Mouse (Mus musculus): ENCODE measurements around the gene Mcmbp.
A peak's percentile ranks its signal among the peaks of the same experiment; 100 is the strongest.

Mcmbp gene

DNA sequence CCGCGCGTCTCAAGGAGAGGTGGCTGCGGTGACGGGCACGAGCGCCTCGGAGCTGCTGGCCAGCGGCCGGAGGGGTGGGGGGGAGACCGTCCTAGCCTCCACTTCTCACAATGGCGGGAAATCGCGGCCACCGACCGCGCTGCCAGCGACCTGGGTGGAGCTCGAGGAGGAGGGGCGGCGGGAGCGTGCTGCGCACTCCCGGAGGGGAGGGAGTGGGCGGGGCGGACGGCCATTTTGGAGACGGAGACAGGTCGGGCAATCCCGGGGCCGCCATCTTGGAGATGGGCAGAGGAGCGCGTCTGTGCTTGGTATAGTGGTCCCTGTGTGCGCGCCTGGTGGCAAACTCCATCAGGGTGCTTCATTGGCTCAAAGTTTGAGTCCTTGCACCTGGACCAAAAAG is at the start of gene Mcmbp:
Mcmbp (minus strand) TSS at position 162 of the 400 bp plus-strand sequence.
- peak; percentile 98 for DNase-seq

DNA sequence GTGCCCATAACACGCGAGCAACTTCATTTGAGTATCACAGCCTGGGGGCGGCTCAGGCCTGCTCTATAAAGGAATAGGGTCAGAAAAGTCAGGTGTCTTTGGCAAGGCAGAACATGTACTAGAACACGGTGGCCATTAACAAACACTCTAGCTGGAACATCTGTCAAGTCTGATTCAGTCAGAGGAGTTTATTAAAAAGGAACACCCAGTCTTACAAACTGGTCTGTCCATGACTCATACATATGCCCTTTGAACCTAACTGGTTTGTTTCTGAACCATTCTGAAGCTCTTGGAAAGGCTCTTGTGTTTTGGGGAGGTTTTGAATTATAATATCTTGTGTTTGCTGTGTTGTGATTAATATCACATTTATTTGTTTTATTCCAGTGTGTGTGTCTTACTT is 49.8 kb upstream of the Mcmbp start:
- no peak for DNase-seq

DNA sequence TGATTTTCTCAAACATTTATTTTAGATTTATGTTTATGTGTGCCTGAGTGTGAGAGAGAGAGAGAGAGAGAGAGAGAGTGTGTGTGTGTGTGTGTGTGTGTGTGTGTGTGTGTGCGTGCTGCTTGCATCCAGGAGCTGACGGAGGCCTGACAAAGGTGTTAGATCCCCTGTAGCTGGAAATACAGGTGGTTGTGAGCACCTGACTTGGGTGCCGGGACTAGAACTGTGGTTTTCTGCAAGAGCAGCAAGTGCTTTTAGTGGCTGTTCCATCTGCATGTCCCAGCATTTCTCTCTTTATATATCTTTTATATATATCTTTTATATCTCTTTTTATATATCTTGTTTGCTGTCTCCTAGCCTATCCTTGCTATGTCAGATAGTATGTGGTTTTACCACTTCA is 41.6 kb upstream of the Mcmbp start:
- no peak for DNase-seq

DNA sequence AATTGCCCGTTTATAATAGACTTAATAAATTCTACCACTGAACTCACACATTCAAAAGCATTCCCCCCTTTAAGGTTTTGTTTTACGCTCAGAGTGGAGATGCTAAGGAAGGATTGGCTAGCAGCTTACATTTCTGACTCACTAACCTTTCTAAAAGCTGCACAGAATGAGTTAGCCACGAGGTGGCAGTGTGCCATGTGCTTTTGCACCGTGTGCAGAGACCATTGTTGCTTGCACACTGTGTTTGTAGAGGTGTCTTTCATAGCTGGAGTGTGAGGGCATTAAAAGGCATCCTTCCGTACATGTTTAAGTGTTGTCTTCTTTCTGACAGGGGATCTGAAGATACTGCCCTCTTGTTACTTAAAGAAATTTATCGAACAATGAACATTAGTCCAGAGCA is 39.0 kb upstream of the Mcmbp start:
- peak in 1 of 2 experiments; percentile 17 for DNase-seq

DNA sequence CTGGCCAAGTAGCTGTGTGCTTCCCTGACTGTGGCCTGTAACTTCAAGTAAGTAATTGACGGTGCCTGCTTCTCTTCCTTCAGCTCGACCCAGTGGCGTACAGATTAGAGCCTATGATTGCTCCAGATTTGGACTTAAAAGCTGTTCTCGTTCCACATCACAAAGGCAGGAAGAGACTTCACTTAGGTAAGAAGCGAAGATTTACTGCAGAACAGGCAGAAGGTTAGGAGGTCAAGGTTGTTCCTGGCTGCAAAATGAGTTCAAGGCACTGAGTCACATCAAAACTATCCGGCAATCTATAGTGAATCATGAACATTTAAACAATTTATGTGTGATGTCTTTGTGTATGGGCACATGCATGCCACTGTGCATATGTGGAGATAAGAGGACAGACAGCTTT is 36.9 kb upstream of the Mcmbp start:
- no peak for DNase-seq

DNA sequence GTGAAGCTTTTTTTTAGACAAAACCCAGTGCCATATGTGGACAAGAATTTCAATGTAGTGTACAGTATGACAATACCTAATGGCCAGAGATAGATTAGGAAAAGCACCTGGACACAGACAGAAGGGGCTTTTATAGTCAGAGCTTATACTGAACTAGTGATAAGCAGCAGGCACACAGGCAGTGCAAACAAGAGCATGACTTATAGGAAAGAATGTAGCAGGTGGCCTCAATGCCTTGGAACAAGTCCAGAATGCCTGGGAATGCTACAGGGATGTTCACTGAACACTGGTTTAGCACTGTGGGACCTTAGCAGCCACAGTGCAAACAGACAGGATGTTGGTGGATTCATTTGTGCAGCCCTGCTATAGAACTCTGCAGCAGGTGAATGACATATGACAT is 26.4 kb upstream of the Mcmbp start:
- no peak for DNase-seq

DNA sequence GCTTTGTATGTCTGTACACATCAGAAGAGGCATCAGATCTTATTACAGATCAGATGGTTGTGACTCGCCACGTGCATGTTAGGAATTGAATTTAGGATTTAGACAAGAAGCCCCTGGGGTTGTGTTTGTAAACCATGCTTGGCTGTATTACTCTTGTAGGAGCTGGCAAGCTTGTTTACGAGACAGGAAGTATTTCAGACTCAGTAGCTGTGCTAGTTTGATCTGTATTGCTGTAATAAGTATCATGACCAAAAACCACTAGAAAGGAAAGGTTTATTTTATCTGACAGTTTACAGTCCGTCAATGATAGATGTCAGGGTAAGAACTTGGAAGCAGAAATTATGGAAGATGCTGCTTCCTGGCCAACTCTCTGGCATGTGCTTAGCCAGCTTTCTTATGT is 18.7 kb upstream of the Mcmbp start:
- DNase-seq: no peak

DNA sequence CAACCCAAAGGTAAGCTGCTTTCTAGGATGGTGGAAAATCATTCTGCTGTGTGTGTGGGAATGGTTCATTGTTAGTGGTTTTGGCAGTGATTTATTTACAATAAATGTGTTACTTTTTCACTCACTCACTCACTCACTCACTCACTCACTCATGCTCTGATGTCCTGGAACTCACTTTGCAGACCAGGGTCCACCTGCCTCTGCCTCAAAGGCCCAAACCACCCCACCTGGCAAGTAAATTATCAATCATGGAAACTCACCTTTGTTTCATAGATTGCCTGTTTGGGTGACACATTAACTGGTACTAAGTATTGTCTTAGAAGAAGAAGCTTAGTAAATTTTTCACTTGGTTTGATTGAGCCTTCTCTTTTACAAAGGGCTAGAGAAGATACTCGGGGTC is 15.1 kb upstream of the Mcmbp start:
- DNase-seq: no peak

DNA sequence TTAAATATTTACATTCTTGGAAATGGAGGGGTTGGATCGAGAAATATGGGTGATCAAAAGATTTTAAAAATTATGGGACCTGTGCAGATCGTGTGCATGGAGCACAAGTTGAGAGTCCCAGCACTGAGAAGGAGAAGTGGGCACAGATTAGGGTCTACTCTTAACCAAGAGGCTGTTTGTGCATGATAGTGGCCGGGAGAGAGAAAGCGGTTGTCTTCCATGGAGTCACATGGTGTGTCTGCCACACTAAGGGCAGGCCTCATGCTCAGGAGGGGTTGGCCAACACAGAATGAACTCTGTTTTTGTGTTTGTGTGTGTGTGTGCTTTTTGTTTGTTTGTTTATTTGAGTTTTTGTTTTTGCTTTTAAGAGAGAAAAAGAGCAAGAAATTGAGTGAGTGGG is 11.7 kb upstream of the Mcmbp start:
- DNase-seq: no peak

DNA sequence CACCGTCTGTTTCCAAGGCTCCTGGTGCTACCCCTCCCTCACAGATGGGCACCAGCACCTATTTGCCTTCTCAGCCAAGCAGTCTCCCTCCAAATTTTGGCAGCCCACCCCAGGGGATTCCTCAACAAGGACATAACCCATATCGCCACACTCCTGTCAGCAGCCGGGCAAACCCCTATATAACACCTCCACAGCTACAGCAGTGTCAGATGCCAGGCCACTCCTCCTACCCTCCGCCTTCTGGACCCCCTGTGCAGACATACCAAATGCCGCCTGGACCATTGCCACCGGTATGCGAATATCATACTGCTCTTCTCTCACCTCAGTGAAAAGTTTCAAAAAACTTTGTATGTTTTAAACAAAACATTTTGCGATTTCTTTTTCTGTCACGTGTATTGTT is 10.0 kb upstream of the Mcmbp start:
- no peak for DNase-seq

DNA sequence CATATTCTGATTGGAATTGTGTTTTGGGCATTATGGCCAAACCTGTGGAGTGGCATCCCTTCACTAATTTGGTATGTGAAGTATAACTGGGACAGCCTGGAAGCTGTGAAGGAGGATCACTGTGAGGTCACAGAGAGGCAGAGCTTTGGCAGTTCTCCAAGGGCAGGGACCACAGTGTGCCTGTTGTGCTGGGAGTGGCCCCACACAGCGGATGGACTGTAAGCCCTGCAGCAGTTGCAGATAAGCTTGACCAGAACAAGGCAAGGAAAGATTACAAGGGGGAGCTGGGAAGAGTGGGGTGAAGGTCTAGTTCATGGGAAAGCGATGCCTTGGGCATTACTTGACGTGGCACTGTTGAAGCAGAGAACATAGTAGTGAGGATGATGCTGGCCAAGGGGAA is 8.5 kb upstream of the Mcmbp start:
- DNase-seq: no peak

DNA sequence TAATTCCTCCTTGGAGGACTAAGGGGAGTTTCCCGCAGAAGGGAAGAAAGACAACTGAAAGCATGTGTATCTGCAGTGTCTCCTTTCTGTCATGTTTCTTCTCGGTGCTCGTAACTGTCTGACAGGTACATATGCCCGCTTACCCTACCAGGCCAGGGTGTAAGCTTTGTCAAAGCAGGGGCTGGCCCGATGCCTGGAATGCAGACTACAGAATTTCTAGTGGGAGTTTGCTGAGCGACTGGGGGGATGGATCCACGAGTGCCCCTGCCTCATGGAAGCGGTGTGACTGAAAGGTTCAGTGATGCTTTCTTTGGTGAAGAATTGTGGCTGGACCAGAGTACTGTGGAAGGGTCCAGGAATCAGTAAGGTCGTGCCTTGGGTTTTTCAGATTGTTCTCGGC is 5.9 kb upstream of the Mcmbp start:
- no peak for DNase-seq

DNA sequence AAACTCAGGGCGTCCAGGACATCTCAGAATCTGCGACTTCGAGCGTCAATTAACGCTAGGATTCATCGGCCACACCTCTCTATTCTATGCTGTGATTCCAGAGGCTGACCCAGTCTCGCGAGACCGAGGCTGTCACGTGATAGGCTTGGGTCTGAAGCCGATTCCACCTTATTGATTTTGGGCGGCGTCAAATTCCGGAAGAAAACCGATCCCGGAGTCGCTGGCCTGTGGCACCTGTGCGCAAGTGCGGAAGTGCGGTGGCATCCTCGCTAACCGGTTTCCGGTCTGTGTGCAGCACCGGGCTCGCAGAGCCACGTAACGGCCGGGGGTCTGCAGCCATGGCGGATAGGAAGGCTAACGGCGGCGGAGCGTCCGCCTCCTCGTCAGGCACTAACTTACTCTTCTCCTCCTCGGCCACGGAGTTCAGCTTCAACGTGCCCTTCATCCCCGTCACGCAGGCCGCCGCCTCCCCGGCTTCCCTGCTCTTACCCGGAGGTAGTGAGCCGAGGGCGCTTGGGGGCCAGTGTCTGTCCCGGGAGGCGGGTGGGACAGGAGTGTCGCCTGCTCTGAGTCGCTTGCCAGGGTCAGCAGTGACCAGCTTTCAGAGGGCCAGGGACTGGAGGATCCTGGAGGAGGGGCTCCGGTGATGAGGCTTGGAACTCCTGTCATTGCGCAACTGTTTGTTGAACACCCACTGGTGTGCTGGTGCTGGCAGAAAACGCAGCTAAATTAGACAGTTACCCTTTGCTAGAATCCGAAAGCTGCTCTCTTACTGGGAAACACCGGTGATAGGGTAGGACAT is 4.6 kb upstream of the Mcmbp start, which contains the start of gene Sec23ip:
Sec23ip (plus strand) TSS at position 260 of the 802 bp plus-strand sequence.
- DNase-seq: peak; percentile 96 to 97

DNA sequence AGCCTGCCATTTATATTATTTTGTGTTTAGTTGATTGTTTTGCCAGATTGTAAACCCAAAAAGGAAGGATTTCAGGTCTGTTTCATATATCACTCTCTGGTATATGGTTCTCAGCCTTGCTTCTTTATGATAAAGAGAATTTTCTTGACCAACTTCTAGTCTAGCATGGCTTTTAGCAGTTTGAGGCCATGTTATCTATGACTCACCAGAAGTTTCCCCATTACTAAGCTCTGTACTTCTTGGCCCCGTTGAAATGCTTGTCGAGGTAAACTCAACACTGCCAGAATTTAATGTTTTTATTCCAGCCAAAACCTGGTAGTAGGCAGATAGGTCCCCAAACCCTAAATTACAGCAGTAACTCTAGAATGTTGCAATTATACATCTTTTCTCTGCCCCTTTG is 3.6 kb upstream of the Mcmbp start:
- DNase-seq: no peak

DNA sequence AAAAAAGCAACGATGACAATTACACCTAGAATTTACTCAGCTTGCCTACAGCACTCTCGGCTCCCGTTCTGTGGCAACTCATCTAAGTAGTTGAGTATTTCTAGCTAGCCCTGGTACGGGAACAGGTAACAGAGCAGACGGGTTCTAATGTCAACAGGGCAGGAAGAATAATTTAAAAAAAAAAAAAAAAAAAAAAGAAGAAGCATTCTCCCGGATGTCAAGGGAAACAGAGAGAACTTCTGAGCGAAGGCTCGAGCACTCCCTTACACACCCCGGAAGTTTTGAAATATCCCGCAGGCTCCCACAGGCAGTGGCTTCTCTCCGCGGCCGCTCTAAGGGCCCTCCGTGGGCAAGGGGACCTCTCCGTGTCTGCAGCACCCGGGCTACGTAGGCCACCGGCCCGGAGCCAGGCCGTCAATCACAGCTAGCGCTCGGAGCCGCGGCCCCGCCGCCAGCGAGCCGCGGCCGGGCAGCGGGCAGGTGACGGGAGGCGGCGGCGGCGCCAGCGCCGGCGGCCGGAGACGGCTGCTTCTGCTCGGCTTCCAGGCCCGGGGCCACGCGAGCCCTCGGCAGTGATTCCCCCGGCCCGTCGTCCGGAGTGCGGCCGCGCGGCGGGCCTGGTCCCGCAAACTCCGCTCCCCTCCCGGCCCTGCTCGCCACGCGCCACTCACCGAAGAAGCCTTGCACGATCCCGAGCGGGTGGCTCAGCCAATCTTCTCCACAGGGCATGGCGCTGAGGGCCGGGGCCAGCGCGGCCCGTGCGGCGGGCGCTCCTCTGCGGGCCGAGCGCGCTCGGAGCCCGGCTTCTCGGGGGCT is 625 bp downstream of the Mcmbp start:
- peak; percentile 57 to 71 for DNase-seq

DNA sequence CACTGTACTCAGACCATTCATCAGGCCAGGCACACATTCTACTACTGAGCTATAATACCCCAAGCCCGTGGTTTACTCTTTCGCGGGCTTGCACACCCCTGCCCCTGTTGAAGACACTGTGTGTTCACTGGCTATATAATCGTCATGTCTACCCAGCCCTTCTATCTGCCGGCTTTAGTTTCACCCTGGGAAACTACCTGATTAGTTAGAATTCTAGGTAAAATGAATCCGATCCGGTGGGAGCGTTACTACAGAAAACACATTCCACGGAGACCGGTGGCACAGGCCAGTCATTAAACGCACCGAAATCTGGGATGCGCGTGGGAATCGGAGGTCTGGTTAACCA is 1.2 kb downstream of the Mcmbp start:
- peak in 1 of 2 experiments; percentile 25 for DNase-seq

DNA sequence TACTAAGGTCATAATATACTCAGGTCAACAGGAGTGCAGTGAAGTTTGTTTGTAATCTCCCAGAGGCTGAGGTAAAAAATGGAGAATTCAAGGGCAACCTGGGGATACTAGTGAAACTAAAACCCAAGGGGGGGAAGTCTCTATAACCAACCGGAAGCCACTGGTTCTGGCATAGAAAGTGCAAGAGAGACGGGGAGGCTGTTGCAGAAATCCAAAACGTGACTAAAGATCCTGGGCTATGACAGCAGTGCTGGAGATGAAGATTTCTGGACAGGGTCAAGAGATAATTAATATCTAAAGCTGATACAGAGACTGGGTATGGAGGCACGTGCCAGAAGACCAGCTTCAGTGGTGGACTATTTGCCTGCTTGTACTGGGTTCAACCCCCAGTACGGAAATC is 2.3 kb downstream of the Mcmbp start:
- no peak for DNase-seq

DNA sequence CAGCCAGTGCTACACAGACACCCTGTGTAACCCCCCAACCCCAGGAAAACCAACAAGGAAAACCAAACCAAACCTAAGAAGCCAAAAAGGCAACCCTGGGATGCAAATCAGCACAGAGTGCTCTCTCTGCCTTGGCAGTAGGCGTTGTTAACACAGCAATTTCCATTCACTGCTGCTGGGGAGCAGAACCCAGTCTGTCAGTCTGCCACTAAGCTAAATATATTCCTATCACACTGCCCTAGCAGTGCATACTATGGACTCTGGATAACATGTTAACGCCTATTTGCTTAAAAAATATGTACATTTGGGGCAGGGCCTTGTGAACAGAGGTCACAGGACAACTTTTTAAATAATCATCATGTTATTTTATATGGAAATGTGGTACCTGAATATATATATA is 8.7 kb downstream of the Mcmbp start:
- DNase-seq: no peak

DNA sequence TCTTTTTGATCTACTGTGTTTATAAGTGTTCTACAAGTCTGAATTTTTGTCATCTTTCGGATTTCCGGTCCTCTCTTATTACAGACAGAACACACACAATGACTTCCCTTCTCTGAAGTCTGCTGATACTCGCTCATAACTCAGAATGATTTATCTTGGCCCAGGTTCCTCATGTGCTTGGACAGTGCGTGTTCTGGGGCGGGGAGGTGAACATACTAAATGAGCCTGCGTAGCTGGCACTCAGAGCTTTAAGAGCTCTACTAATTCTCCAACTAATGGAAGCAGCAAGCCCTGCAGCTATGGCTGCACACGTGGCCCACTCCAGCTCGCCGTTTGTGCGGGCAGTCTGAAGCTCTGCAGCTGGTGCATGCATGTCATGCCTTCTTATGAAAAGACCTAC is 11.6 kb downstream of the Mcmbp start:
- no peak for DNase-seq

DNA sequence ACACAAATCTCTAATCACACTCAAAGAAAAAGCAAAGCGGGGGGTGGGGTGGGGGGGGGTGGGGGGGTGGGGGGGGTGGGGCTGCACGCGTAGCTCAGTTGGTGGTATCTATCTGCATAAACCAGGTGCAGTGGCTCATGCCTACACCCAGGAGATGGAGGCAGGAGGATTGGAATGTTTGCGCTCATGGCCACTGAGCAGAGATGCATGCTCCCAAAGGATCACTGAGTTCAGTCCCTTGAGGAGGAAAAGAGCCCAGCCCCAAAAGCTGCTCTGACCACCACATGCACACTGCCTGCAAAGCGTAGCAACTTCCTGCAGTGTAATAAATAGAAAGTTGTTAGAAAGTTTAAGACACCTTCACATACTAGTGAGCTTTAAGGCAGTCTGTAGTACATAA is 12.6 kb downstream of the Mcmbp start:
- no peak for DNase-seq

DNA sequence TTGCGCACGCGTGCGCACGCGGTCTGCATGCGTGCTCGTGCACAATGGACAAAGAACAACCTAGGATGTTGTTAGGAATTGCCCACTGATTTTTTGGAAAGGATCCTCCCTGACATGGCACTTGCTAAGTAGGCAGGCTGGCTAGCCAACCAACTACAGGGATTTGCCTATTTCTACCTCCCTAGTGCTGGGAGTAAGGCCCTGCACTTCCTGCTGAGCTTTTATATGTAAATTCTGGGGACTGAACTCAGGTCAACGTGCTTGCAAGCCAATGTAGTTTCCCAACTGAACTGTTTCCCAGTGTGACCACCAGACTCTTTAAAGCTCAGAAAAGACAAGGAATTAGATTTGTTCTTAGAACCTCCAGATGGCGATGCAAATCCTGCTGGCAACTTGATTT is 13.3 kb downstream of the Mcmbp start:
- DNase-seq: no peak

DNA sequence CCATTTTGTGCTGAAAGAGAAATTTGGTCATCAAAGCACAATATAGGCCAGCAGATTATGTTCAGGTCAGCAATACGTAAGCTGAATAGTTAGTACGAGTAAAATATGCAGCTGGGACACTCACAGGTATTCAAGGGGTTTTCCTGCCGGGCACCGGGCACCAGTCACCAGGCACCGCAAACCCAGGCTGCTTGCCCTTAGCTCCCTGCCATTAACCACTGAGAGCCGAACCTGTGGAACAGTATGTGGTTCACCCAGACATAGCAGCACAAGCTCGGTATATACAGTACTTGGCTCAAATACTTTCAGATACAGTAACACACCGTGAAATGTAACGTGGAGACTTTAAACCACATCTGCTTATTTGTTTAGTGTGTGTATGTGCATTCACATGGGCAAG is 15.1 kb downstream of the Mcmbp start:
- no peak for DNase-seq

DNA sequence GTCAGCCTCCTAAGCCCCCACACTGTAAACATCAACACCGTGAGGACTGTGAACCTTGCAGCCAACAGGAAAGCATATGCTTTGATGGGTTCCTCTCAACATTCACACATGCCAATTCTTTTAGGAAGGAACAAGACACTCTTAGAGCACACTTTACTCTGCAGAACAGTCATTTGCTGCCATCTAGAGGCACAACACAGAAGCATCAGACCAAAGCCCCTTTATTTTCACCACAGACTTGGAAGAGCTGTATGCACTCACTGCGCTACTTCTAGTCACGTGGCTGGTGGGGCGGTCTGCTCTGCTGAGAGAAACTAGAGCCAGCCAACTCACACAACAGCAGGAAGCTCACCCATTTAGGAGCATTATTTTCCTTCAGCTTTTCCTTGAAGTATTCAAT is 15.5 kb downstream of the Mcmbp start:
- DNase-seq: peak; percentile 63 to 74

DNA sequence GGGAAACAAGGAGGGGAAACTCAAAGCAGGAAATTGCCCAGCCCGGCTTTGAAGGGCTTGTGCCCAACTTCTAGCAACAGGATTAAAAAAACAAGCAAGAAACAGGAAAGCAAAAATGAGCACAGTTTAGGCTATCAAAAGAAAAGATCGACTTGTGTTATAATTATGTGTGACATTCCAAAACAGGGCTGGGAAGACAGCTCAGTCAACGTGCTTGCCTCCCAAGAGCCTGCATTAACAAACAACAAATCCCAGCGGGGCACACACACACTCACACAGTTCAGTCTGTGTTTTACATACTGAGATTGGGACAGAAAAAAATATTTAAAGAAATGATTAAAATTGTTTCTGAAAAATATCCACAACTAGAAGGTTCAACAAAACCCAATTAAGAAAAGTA is 22.3 kb downstream of the Mcmbp start:
- no peak for DNase-seq

All from thymus, postnatal 36 days (tissue).